In genomic region chr1:74361812-74362211, GRCm38 (mm10) we compare ENCODE assay signal across 8 mouse cellular contexts. TPM values are rescaled to one million over a fixed set of nuclear protein-coding genes. Genes with fewer than 3 reads are reported as not detected.
DNase-seq lines count a peak whose midpoint lies in the region; ATAC-seq and TF ChIP-seq lines count a peak whose summit lies in the region.

TSS of gene Catip (plus strand) at chr1:74362108.

- TF ChIP-seq EP300 in liver, postnatal 0 days (IDR thresholded peaks at IDR 0.05; ENCODE audit: low read depth): no peak

- TF ChIP-seq CTCF in liver, postnatal 0 days (IDR thresholded peaks at IDR 0.05; ENCODE audit: low read depth): peak; percentile 86

- no peaks in the 10 kb centered on the region for H3K4me1 ChIP-seq in forebrain, embryonic 16.5 days (replicated peaks; ENCODE audit: control insufficient read depth, insufficient read depth, low read length)
- peaks cover 3% of the 10 kb centered on the region; the same call in 1 of the 2 replicates for H3K4me1 ChIP-seq in liver, postnatal 0 days (ENCODE audit: insufficient read depth)
- H3K4me1 ChIP-seq in neural tube, embryonic 15.5 days: peaks cover 5% of the 10 kb centered on the region; the same call in 1 of the 2 replicates

- intact Hi-C loops in heart, postnatal 36 days (cut with DNase I): loop anchor here (1.0 to 2.0 kb wide), 6 partner anchors 19 to 155 kb away; partner anchors contain the start of genes Aamp and Pnkd

- H3K27me3 ChIP-seq in forebrain, embryonic 16.5 days (replicated peaks; ENCODE audit: control insufficient read depth, insufficient read depth, low read length): no peaks in the 10 kb centered on the region
- no peaks in the 10 kb centered on the region for H3K27me3 ChIP-seq in liver, postnatal 0 days (ENCODE audit: insufficient read depth, low read length)
- H3K27me3 ChIP-seq in neural tube, embryonic 15.5 days (replicated peaks): no peaks in the 10 kb centered on the region

- no peak within 1 kb of the TSS for H3K9ac ChIP-seq in forebrain, embryonic 16.5 days (replicated peaks; ENCODE audit: low read depth, low read length)
- H3K9ac ChIP-seq in liver, postnatal 0 days (replicated peaks): no peak within 1 kb of the TSS
- no peak within 1 kb of the TSS for H3K9ac ChIP-seq in neural tube, embryonic 15.5 days (replicated peaks)

- no peaks in the 10 kb centered on the region for H3K9me3 ChIP-seq in forebrain, embryonic 16.5 days (ENCODE audit: control insufficient read depth, low read length)
- no peaks in the 10 kb centered on the region for H3K9me3 ChIP-seq in liver, postnatal 0 days (ENCODE audit: low read length)
- no peaks in the 10 kb centered on the region for H3K9me3 ChIP-seq in neural tube, embryonic 15.5 days (replicated peaks)

- H3K36me3 ChIP-seq in forebrain, embryonic 16.5 days (ENCODE audit: control insufficient read depth, insufficient read depth): no peaks in the 10 kb centered on the region
- H3K36me3 ChIP-seq in liver, postnatal 0 days (replicated peaks; ENCODE audit: insufficient read depth, low read length): no peaks in the 10 kb centered on the region
- H3K36me3 ChIP-seq in neural tube, embryonic 15.5 days: no peaks in the 10 kb centered on the region

- WGBS in forebrain, embryonic 16.5 days: 0% methylated on average over 2 of the region's 2 CpGs
- WGBS in large intestine, adult 2 months: 2% methylated on average over 2 of the region's 2 CpGs
- WGBS in liver, postnatal 0 days (ENCODE audit: insufficient replicate concordance): 4% methylated on average over 2 of the region's 2 CpGs
- 0% methylated on average over 2 of the region's 2 CpGs for WGBS in neural tube, embryonic 15.5 days

- DNase-seq in NIH3T3 (ENCODE audit: low read depth): peak; percentile 97
- peak; percentile 78 for DNase-seq in cerebellum, adult 18-20 months
- DNase-seq in heart, postnatal 36 days: peak; percentile 76
- peak; percentile 59 for DNase-seq in large intestine, adult 2 months (ENCODE audit: low read depth, low spot score)
- DNase-seq in liver, postnatal 0 days: peak; percentile 48
- peak; percentile 24 to 68 for DNase-seq in thymus, postnatal 10 days (ENCODE audit: low spot score in 2 of 2)

- no peak within 1 kb of the TSS for H3K4me3 ChIP-seq in forebrain, embryonic 16.5 days (replicated peaks; ENCODE audit: low read length)
- no peak within 1 kb of the TSS for H3K4me3 ChIP-seq in liver, postnatal 0 days (ENCODE audit: low read depth, low read length)
- no peak within 1 kb of the TSS for H3K4me3 ChIP-seq in neural tube, embryonic 15.5 days (replicated peaks)

- ATAC-seq in forebrain, embryonic 16.5 days: peak; percentile 86
- peak; percentile 45; the same call in 1 of the 2 replicates for ATAC-seq in liver, postnatal 0 days
- ATAC-seq in neural tube, embryonic 15.5 days (ENCODE audit: low FRiP score): peak; percentile 75

- H3K27ac ChIP-seq in forebrain, embryonic 16.5 days (ENCODE audit: low read length): no peak within 1 kb of the TSS
- H3K27ac ChIP-seq in liver, postnatal 0 days (ENCODE audit: low read depth): no peak within 1 kb of the TSS
- H3K27ac ChIP-seq in neural tube, embryonic 15.5 days (replicated peaks): no peak within 1 kb of the TSS

- H3K4me2 ChIP-seq in forebrain, embryonic 16.5 days (ENCODE audit: low read length): no peak within 1 kb of the TSS
- no peak within 1 kb of the TSS for H3K4me2 ChIP-seq in liver, postnatal 0 days (ENCODE audit: low read depth, low read length)
- H3K4me2 ChIP-seq in neural tube, embryonic 15.5 days: peak within 1 kb of the TSS; percentile 11; the same call in 1 of the 2 replicates

RNA-seq across cellular contexts. Expression of gene Catip, which starts in this region (rescaled TPM):
- polyA plus RNA-seq in forebrain, embryonic 16.5 days (2015; fragmentation: Nextera tagmentation; extraction: Ambion mirVana): 1.0 and 1.2 TPM in 2 replicates
- total RNA-seq in heart, postnatal 36 days (2021): under 1 TPM; 0.19 to 0.41 TPM
- polyA plus RNA-seq in large intestine, adult 2 months (2012; rRNA removed): 0.24 and 0.29 TPM in 2 replicates
- polyA plus RNA-seq in liver, postnatal 0 days (2015; fragmentation: Nextera tagmentation; extraction: Ambion mirVana): 0.11 TPM in 1 of 2 replicates, not detected in the other
- polyA plus RNA-seq in neural tube, embryonic 15.5 days (2015; fragmentation: Nextera tagmentation; extraction: Ambion mirVana): 1.1 and 1.4 TPM in 2 replicates

Comparison
In these comparisons a context has a peak if more than half of its experiments do, and no peak if none do; other contexts are left out.
1. Peak in DNase-seq in heart, postnatal 36 days; RNA of the gene not detected or under 1 TPM.
2. Peak in DNase-seq in large intestine, adult 2 months; RNA of the gene not detected or under 1 TPM.
3. Peak in DNase-seq and ATAC-seq in liver, postnatal 0 days; RNA of the gene not detected or under 1 TPM.
4. DNase-seq: peak in every context shown above with its lines; median percentile 97 in NIH3T3; 78 in cerebellum, adult 18-20 months; 76 in heart, postnatal 36 days; 59 in large intestine, adult 2 months; 48 in liver, postnatal 0 days; 46 in thymus, postnatal 10 days.